Mouse (Mus musculus): ENCODE measurements around the gene Acap1.

DNA sequence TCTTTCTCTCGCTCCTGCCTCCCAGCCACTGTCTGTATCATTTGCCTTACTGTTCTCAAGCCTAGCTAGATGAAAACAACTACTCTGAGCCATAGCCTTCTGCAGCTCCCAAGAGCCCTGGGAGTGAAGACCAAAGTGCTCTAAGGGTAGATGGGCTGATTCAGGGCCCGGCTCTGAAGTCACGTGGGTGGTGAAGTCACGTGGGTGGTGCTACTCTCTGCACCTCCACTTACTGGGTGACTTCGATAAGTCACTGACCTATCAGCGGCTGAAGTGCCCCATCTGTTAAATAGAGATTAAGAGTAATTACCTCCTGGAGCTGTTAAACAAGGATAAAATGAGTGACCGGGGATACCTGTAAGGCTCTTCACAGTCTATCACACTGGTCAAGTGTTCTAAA, 41.3 kb downstream of the Acap1 start:
- no peak for TF ChIP-seq CHD2 (IDR thresholded peaks at IDR 0.05; ENCODE audit: low read depth, low read length)
- no peak for TF ChIP-seq ZC3H11A (IDR thresholded peaks at IDR 0.05; ENCODE audit: borderline replicate concordance, low read depth, low read length)
- no peak for TF ChIP-seq MAFK (IDR thresholded peaks at IDR 0.05; ENCODE audit: insufficient read depth, low read depth, low read length)

Measured in ES-E14 (cell line).